Mouse (Mus musculus) liver, embryonic 14.5 days (tissue): Measurements from ENCODE around the gene Dner.

Experiments used
- CTCF ChIP-seq: IDR thresholded peaks from 2 replicates; pipeline ENCODE4 v1.5.1; 2016; ENCODE audit warnings: antibody characterized with exemption, low read depth, control low read depth
- EP300 ChIP-seq: IDR thresholded peaks from 2 replicates; pipeline ENCODE4 v1.6.1; 2016; ENCODE audit warnings: antibody characterized with exemption, low read depth

- TF ChIP-seq CTCF = no peak
- TF ChIP-seq EP300 = no peak
Measured at GRCm38 (mm10) chr1:84421845-84422244, 274.2 kb downstream of the Dner start.
